Mouse (Mus musculus) liver, embryonic 15.5 days (tissue): Measurements from ENCODE around the gene Pacs2. TPM values are rescaled to one million over a fixed set of nuclear protein-coding genes. Genes with fewer than 3 reads are reported as not detected.

Source experiments
- ATAC-seq: fragments of 200-750 bp; cut with Nextera tagmentation; 2 replicates; pipeline ENCODE4 v1.8.0; 2017; ENCODE audit warnings: moderate number of reproducible peaks, mild to moderate bottlenecking, moderate library complexity; ENCODE audit not compliant: insufficient read depth
- H3K27ac ChIP-seq: fragments of 300-500 bp; sonication (generic); replicated peaks from 2 replicates; pipeline ENCODE4 v1.5.1; 2015; ENCODE audit warnings: mild to moderate bottlenecking, inconsistent platforms
- H3K27me3 ChIP-seq: fragments of 300-500 bp; sonication (generic); 2 replicates; pipeline ENCODE4 v1.6.1; 2015; ENCODE audit warnings: mild to moderate bottlenecking, inconsistent platforms
- H3K36me3 ChIP-seq: fragments of 300-500 bp; sonication (generic); replicated peaks from 2 replicates; pipeline ENCODE4 v1.6.1; 2015; ENCODE audit warnings: moderate library complexity, mild to moderate bottlenecking, inconsistent platforms
- H3K4me1 ChIP-seq: fragments of 300-500 bp; sonication (generic); replicated peaks from 2 replicates; pipeline ENCODE4 v1.6.1; 2015; ENCODE audit warnings: inconsistent platforms
- H3K4me2 ChIP-seq: fragments of 300-500 bp; sonication (generic); 2 replicates; pipeline ENCODE4 v1.6.1; 2015; ENCODE audit warnings: moderate library complexity, mild to moderate bottlenecking, inconsistent platforms
- H3K4me3 ChIP-seq: fragments of 300-500 bp; sonication (generic); replicated peaks from 2 replicates; pipeline ENCODE4 v1.5.1; 2015; ENCODE audit warnings: mild to moderate bottlenecking, inconsistent platforms
- H3K9ac ChIP-seq: fragments of 300-500 bp; sonication (generic); 2 replicates; pipeline ENCODE4 v1.6.1; 2015; ENCODE audit warnings: moderate library complexity, mild to moderate bottlenecking, inconsistent platforms
- H3K9me3 ChIP-seq: fragments of 300-500 bp; sonication (generic); replicated peaks from 2 replicates; pipeline ENCODE4 v1.6.1; 2016; ENCODE audit warnings: inconsistent platforms
- WGBS: fragments of 180-500 bp; shearing (Covaris S2); methylation state at CpG from one replicate; pipeline ENCODE4 v1.1.7; 2015; ENCODE audit warnings: mixed read lengths; ENCODE audit not compliant: insufficient replicate concordance; 5-methylcytosine and 5-hydroxymethylcytosine counted together
- polyA plus RNA-seq: library from polyadenylated mRNA; unstranded; fragments of >200 nt; fragmentation: Nextera tagmentation; extraction: Ambion mirVana; gene quantifications from 2 replicates; pipeline ENCODE4 v1.2.1, GENCODE M21; 2015

The Pacs2 gene
- polyA plus RNA-seq, 1 experiment from 2014 or later: 6.1 TPM

- Histone ChIP-seq H3K4me2 (no peak overlapping the region), H3K36me3 (peaks cover 68% of the 10 kb centered on the region), H3K9me3 (no peaks in the 10 kb centered on the region), H3K4me1 (peaks cover 21% of the 10 kb centered on the region), H3K27ac (no peak overlapping the region), H3K27me3 (no peaks in the 10 kb centered on the region), H3K4me3 (no peak overlapping the region), H3K9ac (no peak overlapping the region)
- ATAC-seq: no peak
- 11% methylated on average over 2 of the region's 2 CpGs for WGBS
These were observed 22.9 kb upstream of the Pacs2 start for GRCm38 (mm10) chr12:112991444-112991843.

- Histone ChIP-seq H3K9me3 (no peaks in the 10 kb centered on the region), H3K36me3 (peaks cover 53% of the 10 kb centered on the region), H3K27me3 (no peaks in the 10 kb centered on the region), H3K4me1 (peaks cover 43% of the 10 kb centered on the region), H3K9ac (no peak overlapping the region), H3K4me2 (no peak overlapping the region), H3K4me3 (no peak overlapping the region), H3K27ac (no peak overlapping the region)
- ATAC-seq: no peak
- WGBS: 43% methylated on average over 4 of the region's 4 CpGs
These were observed 20.2 kb upstream of the Pacs2 start for GRCm38 (mm10) chr12:112994153-112994552.

GRCm38 (mm10) chr12:112999569-113000293 is 14.6 kb upstream of the Pacs2 start:
- Histone ChIP-seq H3K4me2 (peak overlapping the region; percentile 91), H3K36me3 (peaks cover 19% of the 10 kb centered on the region), H3K4me3 (peak overlapping the region; percentile 96), H3K9me3 (no peaks in the 10 kb centered on the region), H3K4me1 (peaks cover 45% of the 10 kb centered on the region), H3K27ac (peak overlapping the region; percentile 99), H3K9ac (peak overlapping the region; percentile 96), H3K27me3 (peaks cover 9% of the 10 kb centered on the region; the same call in 1 of the 2 replicates)
- under 1% methylated on average over 56 of the region's 56 CpGs for WGBS
- ATAC-seq: no peak

GRCm38 (mm10) chr12:113000294-113001132 is 13.8 kb upstream of the Pacs2 start, which contains the start of gene Brf1:
Gene Brf1 (minus strand): TSS chr12:113000704.
- peaks cover 9% of the 10 kb centered on the region; the same call in 1 of the 2 replicates for H3K27me3 ChIP-seq
- H3K36me3 ChIP-seq: peaks cover 16% of the 10 kb centered on the region
- H3K9me3 ChIP-seq: no peaks in the 10 kb centered on the region
- peak within 1 kb of the TSS; percentile 96 for H3K4me3 ChIP-seq
- peak within 1 kb of the TSS; percentile 96 for H3K9ac ChIP-seq
- WGBS: under 1% methylated on average over 96 of the region's 96 CpGs
- peak; percentile 94 for ATAC-seq
- peaks cover 43% of the 10 kb centered on the region for H3K4me1 ChIP-seq
- H3K27ac ChIP-seq: peak within 1 kb of the TSS; percentile 99
- peak within 1 kb of the TSS; percentile 91 for H3K4me2 ChIP-seq

GRCm38 (mm10) chr12:113001133-113001474 is 13.2 kb upstream of the Pacs2 start:
- peak overlapping the region; percentile 91 for H3K4me2 ChIP-seq
- peaks cover 10% of the 10 kb centered on the region for H3K36me3 ChIP-seq
- H3K27me3 ChIP-seq: peaks cover 9% of the 10 kb centered on the region; the same call in 1 of the 2 replicates
- peak overlapping the region; percentile 68 for H3K9ac ChIP-seq
- WGBS: 4% methylated on average over 5 of the region's 5 CpGs
- peak overlapping the region; percentile 81 for H3K27ac ChIP-seq
- peak overlapping the region; percentile 96 for H3K4me3 ChIP-seq
- ATAC-seq: peak; percentile 1
- peaks cover 43% of the 10 kb centered on the region for H3K4me1 ChIP-seq
- H3K9me3 ChIP-seq: no peaks in the 10 kb centered on the region

- Histone ChIP-seq H3K4me1 (peaks cover 31% of the 10 kb centered on the region), H3K27me3 (peaks cover 9% of the 10 kb centered on the region; the same call in 1 of the 2 replicates), H3K4me3 (no peak overlapping the region), H3K9ac (no peak overlapping the region), H3K36me3 (no peaks in the 10 kb centered on the region), H3K4me2 (no peak overlapping the region), H3K27ac (no peak overlapping the region), H3K9me3 (no peaks in the 10 kb centered on the region)
- WGBS: 36% methylated on average over 2 of the region's 2 CpGs
- no peak for ATAC-seq
These were observed 11.6 kb upstream of the Pacs2 start for GRCm38 (mm10) chr12:113002667-113003066.

- H3K9me3 ChIP-seq: no peaks in the 10 kb centered on the region
- no peak for ATAC-seq
- H3K9ac ChIP-seq: no peak overlapping the region
- H3K27me3 ChIP-seq: peaks cover 9% of the 10 kb centered on the region; the same call in 1 of the 2 replicates
- no peaks in the 10 kb centered on the region for H3K36me3 ChIP-seq
- no peak overlapping the region for H3K4me2 ChIP-seq
- WGBS: 78% methylated on average over 8 of the region's 8 CpGs
- H3K4me1 ChIP-seq: peaks cover 18% of the 10 kb centered on the region
- H3K27ac ChIP-seq: no peak overlapping the region
- no peak overlapping the region for H3K4me3 ChIP-seq
These were observed 10.3 kb upstream of the Pacs2 start for GRCm38 (mm10) chr12:113004011-113004410.

- Histone ChIP-seq H3K27ac (no peak overlapping the region), H3K36me3 (no peaks in the 10 kb centered on the region), H3K4me3 (no peak overlapping the region), H3K9me3 (no peaks in the 10 kb centered on the region), H3K27me3 (peaks cover 9% of the 10 kb centered on the region; the same call in 1 of the 2 replicates), H3K4me2 (no peak overlapping the region), H3K9ac (no peak overlapping the region), H3K4me1 (peaks cover 13% of the 10 kb centered on the region)
- 25% methylated on average over 4 of the region's 4 CpGs for WGBS
- no peak for ATAC-seq
These were observed 9.3 kb upstream of the Pacs2 start for GRCm38 (mm10) chr12:113004993-113005392.

GRCm38 (mm10) chr12:113011702-113012360 is 2.5 kb upstream of the Pacs2 start:
- peaks cover 49% of the 10 kb centered on the region for H3K4me1 ChIP-seq
- no peaks in the 10 kb centered on the region for H3K9me3 ChIP-seq
- no peaks in the 10 kb centered on the region for H3K27me3 ChIP-seq
- no peak overlapping the region for H3K4me3 ChIP-seq
- 69% methylated on average over 6 of the region's 6 CpGs for WGBS
- no peaks in the 10 kb centered on the region for H3K36me3 ChIP-seq
- H3K4me2 ChIP-seq: no peak overlapping the region
- ATAC-seq: no peak
- no peak overlapping the region for H3K27ac ChIP-seq
- no peak overlapping the region for H3K9ac ChIP-seq

GRCm38 (mm10) chr12:113012443-113012842 is 1.9 kb upstream of the Pacs2 start:
- no peak overlapping the region for H3K27ac ChIP-seq
- no peaks in the 10 kb centered on the region for H3K36me3 ChIP-seq
- H3K9me3 ChIP-seq: no peaks in the 10 kb centered on the region
- WGBS: 40% methylated on average over 5 of the region's 5 CpGs
- no peak overlapping the region for H3K9ac ChIP-seq
- H3K4me3 ChIP-seq: no peak overlapping the region
- no peak for ATAC-seq
- H3K4me1 ChIP-seq: peaks cover 55% of the 10 kb centered on the region
- no peaks in the 10 kb centered on the region for H3K27me3 ChIP-seq
- H3K4me2 ChIP-seq: no peak overlapping the region
